Mouse (Mus musculus): ENCODE results near the gene Zbtb5. TPM values are rescaled to one million over a fixed set of nuclear protein-coding genes. Genes with fewer than 3 reads are reported as not detected.

Gene Zbtb5
- total RNA-seq (2023): 5.9 and 6.6 TPM in 2 replicates

GRCm38 (mm10) chr4:45012105-45012975 lies at the start of gene Zbtb5:
Gene Zbtb5 (minus strand): TSS chr4:45012412.

GRCm38 (mm10) chr4:45018452-45018980 lies 6.3 kb upstream of the Zbtb5 start, which contains the start of gene Polr1e:
Gene Polr1e (plus strand): TSS chr4:45018583.

DNA sequence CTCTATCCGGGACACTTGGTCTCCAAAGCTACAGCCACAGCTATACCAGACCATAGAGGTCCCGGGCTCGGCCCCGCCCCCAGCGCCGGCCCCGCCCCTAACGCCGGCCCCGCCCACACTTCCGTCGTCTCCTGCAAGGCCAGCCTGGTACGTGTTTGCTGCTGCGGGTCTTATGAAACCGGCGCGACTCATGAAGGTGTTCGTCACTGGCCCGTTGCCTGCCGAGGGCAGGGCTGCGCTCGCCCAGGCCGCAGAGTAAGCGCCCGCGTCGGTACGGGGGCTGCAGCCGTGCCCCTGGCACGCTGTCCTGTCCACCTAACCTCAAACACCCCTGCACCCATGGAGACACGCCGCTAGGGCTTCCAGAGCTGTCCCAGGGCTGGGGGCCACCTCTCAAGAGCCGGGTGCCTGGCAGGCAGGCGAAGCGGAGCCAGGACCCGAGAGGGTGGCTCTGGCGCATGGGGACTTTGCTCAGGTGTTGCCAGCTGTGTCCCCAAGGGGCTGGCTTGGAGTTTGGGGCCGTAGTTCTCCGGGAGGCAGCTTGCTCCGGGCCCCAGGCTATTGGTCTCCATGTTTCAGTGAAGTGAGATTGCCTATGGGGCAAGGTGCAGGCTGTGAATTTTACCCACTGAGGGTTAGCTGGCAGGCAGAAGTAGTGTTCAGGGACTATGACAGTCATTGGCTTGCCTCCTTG lies 30.8 kb downstream of the Zbtb5 start, which contains the start of gene Grhpr:
TSS of gene Grhpr (plus strand) at position 116 of the 694 bp plus-strand sequence.

Other genes starting within 250 kb of the Zbtb5 start
- 2.9 and 4.0 TPM in 2 replicates for gene Grhpr, start 31.0 kb downstream of the Zbtb5 start, total RNA-seq (2023)
- gene Polr1e, start 6.2 kb upstream of the Zbtb5 start, total RNA-seq (2023): 3.4 and 5.4 TPM in 2 replicates
- gene Fbxo10, start 72.2 kb upstream of the Zbtb5 start, total RNA-seq (2023): 13.1 and 14.2 TPM in 2 replicates
- 25.0 and 25.9 TPM in 2 replicates for gene Tomm5, start 95.7 kb upstream of the Zbtb5 start, total RNA-seq (2023)
- gene Frmpd1, start 172.5 kb upstream of the Zbtb5 start, total RNA-seq (2023): 0.07 TPM in 1 of 2 replicates, not detected in the other

Measured in neutrophil, adult 65 days (primary cell).